Mouse (Mus musculus) large intestine, adult 2 months (tissue): Measurements from ENCODE around the gene Myo3b. TPM values are rescaled to one million over a fixed set of nuclear protein-coding genes. Genes with fewer than 3 reads are reported as not detected.

Source experiments
- DNase-seq: peaks from one replicate; pipeline ENCODE4 v3.0.0-alpha.2; 2012; ENCODE audit warnings: low read depth, low spot score
- WGBS: fragments of 180-500 bp; shearing (Covaris S2); methylation state at CpG from one replicate; pipeline ENCODE4 v1.1.7; 2018; 5-methylcytosine and 5-hydroxymethylcytosine counted together
- polyA plus RNA-seq: library from polyadenylated mRNA; depleted of rRNA; stranded (reverse); fragments of >200 nt; gene quantifications from 2 replicates; pipeline ENCODE4 v1.2.3, GENCODE M21; 2012

Myo3b gene
- polyA plus RNA-seq, 1 experiment = 0.06 TPM

DNA sequence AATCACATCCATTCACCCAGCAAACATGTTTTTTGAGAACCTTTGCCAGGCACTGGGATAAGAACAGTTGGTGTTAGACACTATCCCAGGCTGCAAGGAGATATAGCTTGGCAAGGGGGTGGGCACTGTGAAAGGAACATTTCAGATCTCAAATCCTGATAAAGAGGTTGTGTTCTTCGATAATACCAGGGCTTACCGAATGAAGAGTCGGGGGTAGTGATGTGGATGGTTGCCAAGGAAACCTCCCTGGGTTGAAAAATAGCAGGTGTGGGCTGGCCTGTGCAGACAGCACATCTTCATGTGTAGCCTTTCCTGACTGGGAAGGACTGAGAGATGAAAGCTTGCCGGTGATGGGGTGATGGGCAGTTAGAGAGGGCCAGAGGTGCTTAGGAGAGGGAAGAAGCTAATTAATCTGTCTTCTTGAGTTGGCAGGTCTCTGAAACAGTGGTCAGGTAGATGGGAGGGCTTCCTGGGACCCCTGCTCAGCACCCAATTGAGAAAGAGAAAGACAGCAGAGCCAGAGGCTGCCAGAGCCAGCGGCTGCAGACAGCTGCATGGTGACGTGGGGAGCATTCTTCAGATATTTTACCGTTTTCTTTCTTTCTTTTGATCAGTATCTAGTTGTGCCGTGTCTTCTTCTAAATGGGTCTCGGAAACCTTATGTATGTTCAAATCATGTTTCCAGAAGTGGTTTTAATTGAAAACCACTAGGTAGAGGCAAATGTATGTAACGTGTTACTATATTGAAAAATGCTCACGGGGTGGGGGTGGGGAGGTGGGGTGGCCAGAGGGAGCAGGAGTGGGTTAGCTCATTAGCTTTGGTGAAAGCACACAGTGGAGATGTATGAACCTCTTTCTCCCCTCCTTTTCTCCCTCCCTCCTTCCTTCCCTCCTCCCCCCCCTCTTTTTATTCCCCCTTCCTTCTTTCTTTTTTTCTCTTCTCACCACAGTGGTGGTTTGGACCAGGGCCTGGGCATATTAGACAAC lies 21.7 kb downstream of the Myo3b start:
- 58% methylated on average over 11 of the region's 11 CpGs for WGBS
- DNase-seq = no peak

DNA sequence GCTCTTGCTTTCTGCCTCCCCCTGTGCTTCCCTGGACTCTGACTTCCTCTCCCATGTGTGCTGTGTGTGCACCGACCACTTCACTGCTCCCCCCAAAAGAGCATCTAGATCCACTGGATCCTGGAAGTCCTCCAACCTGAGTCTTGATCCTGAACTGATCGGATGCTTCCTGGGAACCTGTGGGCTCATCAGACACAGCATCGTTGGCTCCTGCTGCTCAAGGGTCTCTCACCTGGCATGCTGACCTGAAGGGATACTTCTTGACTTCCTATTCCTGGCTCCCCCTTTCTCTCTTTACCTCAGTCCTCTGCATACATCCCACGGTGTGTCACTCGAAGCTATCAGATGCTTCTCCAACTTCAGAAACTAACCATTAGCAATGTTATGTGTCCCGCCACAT lies 26.2 kb downstream of the Myo3b start:
- 82% methylated on average over 6 of the region's 6 CpGs for WGBS
- DNase-seq = no peak

- 73% methylated on average over 7 of the region's 7 CpGs for WGBS
- DNase-seq = no peak
These were observed 26.9 kb downstream of the Myo3b start for GRCm38 (mm10) chr2:70065729-70066300.

- no peak for DNase-seq
- WGBS = 46% methylated on average over 6 of the region's 6 CpGs
These were observed 27.6 kb downstream of the Myo3b start for GRCm38 (mm10) chr2:70066338-70067022.

DNA sequence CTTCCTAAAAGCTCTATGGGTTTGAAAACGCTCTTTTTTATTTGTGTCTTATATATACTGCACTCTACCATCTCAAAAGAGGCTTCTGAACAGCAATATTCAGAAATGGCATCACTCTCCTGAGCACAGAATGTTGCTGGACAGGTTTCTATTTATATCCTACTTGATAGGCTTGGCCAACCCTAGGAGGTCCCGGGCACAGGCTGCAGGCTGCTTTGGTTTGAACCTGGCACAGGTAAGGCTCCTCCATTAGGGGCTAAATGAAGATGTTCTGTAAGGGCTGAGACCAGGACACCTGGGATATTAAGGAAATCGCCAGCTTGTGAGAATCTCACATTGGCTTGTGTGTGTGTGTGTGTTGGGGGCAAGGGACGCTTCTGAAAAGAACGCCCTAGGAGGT lies 30.9 kb downstream of the Myo3b start:
- WGBS = 66% methylated on average over 5 of the region's 5 CpGs
- no peak for DNase-seq

DNA sequence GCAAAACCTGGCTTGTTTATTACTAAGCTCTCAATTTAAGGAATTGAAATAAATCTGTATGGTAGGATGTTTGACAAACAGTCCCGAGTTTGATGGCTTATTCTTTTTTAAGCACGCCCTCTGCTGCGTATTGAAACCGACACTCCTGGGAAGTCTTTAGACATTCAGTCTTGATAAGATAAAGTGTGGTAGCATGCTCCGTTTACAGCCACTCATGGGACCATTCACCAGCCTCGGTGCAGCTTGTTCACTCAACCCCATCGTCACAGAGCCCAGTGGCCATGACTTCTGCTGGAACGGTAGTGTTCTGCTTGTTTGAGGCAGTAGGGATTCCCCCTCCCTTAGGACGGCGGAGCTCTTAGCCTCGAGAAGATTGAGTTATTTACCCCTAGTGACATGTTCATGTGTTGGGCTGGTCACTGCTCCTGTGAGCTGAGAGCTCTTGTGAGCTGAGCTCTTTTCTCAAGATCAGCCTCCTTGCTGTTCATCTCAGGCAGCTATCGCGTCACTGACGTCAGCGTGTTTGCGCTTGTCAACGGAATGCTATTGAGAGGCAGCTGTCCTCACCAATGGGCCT lies 44.6 kb downstream of the Myo3b start:
- WGBS = 34% methylated on average over 17 of the region's 17 CpGs
- DNase-seq = no peak

DNA sequence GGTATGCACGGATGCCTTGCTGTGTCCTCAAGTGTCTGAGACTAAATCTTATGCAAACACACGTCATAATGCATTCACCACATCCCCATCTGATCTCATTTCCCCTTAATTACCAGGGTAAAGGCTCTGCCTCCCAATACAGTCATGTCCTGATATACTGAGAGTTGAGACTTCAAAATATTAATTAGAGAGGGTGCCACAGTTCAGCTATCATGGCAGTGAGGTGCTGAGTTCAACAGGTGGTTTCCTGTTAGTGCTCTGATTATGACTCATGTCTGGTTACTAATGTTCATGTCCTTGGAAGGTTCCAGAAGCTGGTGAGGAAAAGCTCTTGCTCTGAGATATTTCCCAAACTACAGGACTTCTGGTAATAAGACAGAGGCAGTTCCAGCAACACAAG lies 52.3 kb downstream of the Myo3b start:
- WGBS = 59% methylated on average over 2 of the region's 2 CpGs
- no peak for DNase-seq

GRCm38 (mm10) chr2:70091801-70092522 lies 53.0 kb downstream of the Myo3b start:
- WGBS = 22% methylated on average over 10 of the region's 10 CpGs

GRCm38 (mm10) chr2:70092665-70093064 lies 53.7 kb downstream of the Myo3b start:
- no peak for DNase-seq
- WGBS = 27% methylated on average over 3 of the region's 3 CpGs

More at GRCm38 (mm10) chr2:70091801-70092522, 53.0 kb downstream of the Myo3b start:
- no peak for DNase-seq

- DNase-seq = no peak
- WGBS = 49% methylated on average over 5 of the region's 5 CpGs
These were observed 55.5 kb downstream of the Myo3b start for GRCm38 (mm10) chr2:70094446-70094845.

GRCm38 (mm10) chr2:70097229-70098095 lies 58.5 kb downstream of the Myo3b start:
- WGBS = 75% methylated on average over 15 of the region's 15 CpGs
- no peak for DNase-seq

- no peak for DNase-seq
- 66% methylated on average over 4 of the region's 4 CpGs for WGBS
These were observed 60.5 kb downstream of the Myo3b start for GRCm38 (mm10) chr2:70099459-70099858.

DNA sequence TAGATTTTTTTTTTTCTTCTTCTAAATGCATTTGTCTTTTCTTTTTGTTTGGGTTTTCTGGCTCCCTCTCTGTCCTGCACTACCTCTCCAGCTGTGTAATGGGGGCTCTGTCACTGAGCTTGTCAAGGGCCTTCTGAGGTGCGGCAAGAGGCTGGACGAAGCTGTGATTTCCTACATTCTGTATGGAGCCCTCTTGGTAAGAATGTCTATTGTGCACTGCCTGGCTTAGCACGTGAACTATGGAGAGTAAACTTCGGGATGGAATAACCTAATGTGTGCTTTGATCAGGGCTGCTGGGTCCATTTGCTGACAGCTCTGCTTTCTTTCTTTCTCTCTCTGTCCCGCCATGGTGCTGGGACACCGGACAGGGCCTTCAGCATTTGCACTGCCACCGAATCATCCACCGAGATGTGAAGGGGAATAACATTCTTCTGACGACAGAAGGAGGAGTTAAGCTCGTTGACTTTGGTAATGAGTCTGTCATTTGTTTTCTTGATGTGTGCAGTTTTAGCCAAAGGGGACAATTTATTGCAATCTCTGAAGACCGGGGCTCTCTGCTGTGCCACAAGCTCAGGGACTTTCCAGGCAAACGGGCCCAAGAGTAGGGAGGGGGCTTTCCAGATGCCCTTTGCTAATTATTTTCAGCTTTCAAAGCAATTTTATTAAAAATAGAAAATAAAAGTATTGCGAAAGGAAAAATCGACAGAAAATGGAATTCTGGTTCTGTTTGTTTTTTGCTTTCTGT lies 66.5 kb downstream of the Myo3b start:
- DNase-seq = no peak
- 53% methylated on average over 14 of the region's 14 CpGs for WGBS

DNA sequence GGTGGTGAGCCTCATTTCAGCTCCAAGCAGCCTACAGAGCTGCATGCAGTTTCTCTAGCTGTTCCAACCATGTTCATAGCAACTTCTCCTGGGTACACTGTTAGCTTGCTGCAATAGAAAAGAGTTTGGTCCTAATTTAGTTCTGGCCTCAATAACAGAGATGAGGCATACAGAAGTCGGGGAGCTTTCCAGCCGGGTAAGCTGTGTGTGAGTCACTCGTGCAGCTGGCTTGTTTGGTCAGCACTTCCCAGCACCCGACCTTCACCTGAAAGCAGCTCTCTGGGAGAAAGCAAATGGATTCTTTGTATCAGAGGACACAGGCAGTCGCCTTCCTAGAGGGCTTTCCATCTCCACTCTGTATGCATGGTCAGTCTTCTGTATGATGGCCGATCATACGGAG lies 70.1 kb downstream of the Myo3b start:
- 33% methylated on average over 7 of the region's 7 CpGs for WGBS
- DNase-seq = no peak

DNA sequence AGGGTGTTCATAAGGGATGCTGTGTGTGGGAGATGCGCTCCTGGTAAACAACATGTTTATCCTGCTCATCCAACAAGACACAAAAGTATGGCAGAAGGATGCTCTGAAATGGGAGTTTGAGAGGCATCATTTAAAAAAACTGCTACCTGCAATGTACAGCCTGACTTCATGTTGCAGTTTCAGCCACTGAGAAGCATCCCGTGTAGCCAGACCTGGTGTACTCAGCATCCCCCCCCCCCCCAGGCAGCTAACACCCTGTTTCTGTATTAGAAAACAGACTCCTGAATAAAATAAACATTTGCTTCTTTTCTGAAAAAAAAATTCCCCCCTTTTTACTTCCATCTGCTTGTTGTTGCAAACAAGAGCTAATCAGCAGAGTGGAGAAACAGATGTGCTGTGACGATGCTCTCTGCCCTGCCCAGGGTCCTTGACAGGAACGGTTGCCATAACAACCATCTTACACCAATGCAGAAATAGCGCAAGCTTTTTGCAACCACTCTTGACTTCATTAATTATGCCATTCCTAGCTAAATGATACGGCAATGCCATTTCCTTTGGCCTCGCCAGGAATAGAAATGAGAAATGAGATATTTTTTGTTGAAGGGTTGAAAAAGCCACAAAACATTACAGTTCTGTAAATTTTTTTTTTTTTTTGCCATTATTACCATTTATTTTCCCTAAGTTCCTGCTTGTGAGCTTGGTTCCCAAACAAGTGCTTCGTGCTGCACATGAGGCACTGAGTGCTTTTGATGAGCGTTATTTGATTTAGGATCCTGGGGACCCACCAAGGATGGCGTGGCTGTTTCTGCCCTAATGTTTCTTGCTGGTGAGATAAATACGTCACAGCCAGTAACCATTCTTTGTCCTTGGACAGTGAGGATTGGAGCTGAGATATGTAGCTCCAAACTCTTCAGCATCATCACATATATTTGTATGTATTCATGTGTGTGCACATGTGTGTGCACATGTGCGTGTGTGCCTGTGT lies 75.2 kb downstream of the Myo3b start:
- WGBS = 65% methylated on average over 12 of the region's 12 CpGs
- DNase-seq = no peak

DNA sequence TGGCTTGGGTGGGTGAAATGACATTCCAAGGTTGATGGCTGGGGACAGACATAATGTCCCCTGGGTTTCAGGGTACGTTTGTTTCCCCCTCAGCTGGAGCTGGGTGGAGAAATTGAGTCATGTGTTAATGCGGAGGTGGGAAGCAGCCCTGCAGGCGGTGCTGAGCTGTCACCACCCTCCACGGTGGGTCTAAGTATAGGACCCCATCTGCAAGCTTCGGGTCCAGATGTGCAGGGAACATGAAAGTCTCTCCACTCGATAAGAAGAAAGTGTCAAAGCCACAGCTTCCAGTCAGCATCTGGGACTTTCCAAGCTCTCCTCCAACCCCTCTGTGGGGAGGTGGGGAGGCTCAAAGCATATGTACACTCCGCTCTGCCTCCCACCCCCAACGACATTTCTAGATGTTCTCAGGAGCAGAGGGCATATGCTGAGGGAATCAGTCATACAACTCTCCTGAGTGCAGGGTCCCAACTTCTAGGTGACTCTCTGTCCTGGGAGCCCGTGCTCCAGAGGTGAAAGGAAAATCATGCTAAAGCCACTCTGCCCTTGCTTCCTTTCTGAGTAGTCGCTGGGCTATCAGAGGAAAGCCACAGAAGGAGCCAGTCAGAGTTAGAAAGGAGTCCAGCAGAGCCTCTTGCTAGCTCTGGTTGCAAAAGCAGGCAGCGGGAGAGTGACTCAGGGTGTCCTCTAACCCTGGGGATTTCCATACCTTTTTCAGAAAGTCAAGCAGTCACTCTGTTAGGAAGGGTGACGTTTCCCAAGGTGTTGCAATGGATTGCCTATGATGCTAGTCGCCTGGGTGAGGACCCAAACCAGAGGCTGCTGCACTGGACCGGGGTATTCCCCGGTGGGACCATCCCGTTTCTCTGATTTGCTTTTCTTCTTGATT lies 79.7 kb downstream of the Myo3b start:
- 54% methylated on average over 16 of the region's 16 CpGs for WGBS
- no peak for DNase-seq
